Mouse (Mus musculus) macrophage (primary cell): Measurements from ENCODE around the gene Pde7b. TPM values are rescaled to one million over a fixed set of nuclear protein-coding genes. Genes with fewer than 3 reads are reported as not detected.

ENCODE experiments used
- H3K27ac ChIP-seq: fragments of 350-480 bp; formaldehyde crosslinking; 2 replicates; pipeline ENCODE4 v1.9.0; 2021
- H3K36me3 ChIP-seq: fragments of 350-480 bp; formaldehyde crosslinking; 2 replicates; pipeline ENCODE4 v1.9.0; 2021; ENCODE audit errors: inconsistent target
- H3K4me3 ChIP-seq: fragments of 350-480 bp; formaldehyde crosslinking; 2 replicates; pipeline ENCODE4 v1.9.0; 2021; ENCODE audit errors: inconsistent target
- H3K79me2 ChIP-seq: fragments of 350-480 bp; formaldehyde crosslinking; 2 replicates; pipeline ENCODE4 v1.9.0; 2021; ENCODE audit errors: inconsistent target
- WGBS: methylation state at CpG from one replicate; pipeline ENCODE4 v1.1.7; 2026; ENCODE audit warnings: inconsistent platforms; ENCODE audit not compliant: missing documents; 5-methylcytosine and 5-hydroxymethylcytosine counted together
- polyA plus RNA-seq: library from polyadenylated mRNA; stranded (reverse); fragments of 250-400 nt; gene quantifications from 3 replicates; pipeline ENCODE4 v1.2.4, GENCODE M21; 2018; ENCODE audit warnings: inconsistent platforms

Gene Pde7b
- polyA plus RNA-seq, 1 experiment from 2014 or later = 42.9 TPM

- WGBS = 0% methylated on average over 7 of the region's 7 CpGs
- no peak overlapping the region for H3K27ac ChIP-seq
- no peaks in the 10 kb centered on the region for H3K36me3 ChIP-seq
- H3K79me2 ChIP-seq = no peaks in the 10 kb centered on the region; the same call in 1 of the 2 replicates
- no peak overlapping the region for H3K4me3 ChIP-seq
Observed at GRCm38 (mm10) chr10:20590100-20590499, 134.8 kb downstream of the Pde7b start.

DNA sequence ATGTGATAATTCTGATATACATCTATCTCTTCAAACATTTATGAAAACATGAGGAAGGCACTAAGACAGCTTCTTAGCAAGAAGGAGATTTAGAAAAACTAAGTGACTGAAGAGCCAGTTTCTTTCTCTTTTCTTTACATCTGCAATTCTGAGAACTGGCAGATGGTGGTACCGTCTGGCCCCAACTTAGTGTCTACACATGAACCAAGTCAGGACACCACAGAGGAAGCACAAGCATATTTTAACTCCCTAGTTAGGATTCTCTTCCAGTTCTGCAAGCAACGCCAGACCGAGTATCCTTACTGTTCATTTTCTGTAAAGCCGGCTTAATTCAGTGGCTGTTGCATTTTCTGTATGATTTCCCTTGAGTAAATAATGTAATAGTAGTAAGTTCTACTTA, 138.9 kb downstream of the Pde7b start:
- 86% methylated on average over 4 of the region's 4 CpGs for WGBS
- Histone ChIP-seq H3K79me2 (no peaks in the 10 kb centered on the region; the same call in 1 of the 2 replicates), H3K27ac (no peak overlapping the region), H3K36me3 (no peaks in the 10 kb centered on the region), H3K4me3 (no peak overlapping the region)

DNA sequence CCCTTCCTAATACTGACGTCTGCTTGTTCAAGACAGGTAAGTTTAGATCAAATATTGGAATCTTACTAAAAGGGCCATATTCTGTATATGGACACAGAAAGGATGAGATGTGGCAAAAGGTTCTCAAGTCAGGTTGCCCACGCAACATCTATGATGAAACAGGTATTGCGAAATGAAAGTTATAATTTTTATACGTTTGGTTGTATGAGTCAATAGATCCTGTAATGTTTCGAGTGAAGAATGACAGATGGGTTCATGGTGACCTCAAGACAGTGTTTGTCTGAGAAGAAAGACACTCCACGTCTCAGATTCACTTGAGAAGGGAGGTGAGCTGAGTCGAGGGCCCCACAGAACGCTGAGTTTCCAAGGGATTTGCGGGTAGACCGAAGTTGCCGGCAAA, 149.9 kb downstream of the Pde7b start:
- no peaks in the 10 kb centered on the region for H3K36me3 ChIP-seq
- WGBS = 82% methylated on average over 11 of the region's 11 CpGs
- no peaks in the 10 kb centered on the region; the same call in 1 of the 2 replicates for H3K79me2 ChIP-seq
- H3K27ac ChIP-seq = no peak overlapping the region
- H3K4me3 ChIP-seq = no peak overlapping the region

- Histone ChIP-seq H3K4me3 (no peak overlapping the region), H3K36me3 (no peaks in the 10 kb centered on the region)
- 71% methylated on average over 1 of the region's 1 CpGs for WGBS
Observed at GRCm38 (mm10) chr10:20574414-20574813, 150.5 kb downstream of the Pde7b start.

DNA sequence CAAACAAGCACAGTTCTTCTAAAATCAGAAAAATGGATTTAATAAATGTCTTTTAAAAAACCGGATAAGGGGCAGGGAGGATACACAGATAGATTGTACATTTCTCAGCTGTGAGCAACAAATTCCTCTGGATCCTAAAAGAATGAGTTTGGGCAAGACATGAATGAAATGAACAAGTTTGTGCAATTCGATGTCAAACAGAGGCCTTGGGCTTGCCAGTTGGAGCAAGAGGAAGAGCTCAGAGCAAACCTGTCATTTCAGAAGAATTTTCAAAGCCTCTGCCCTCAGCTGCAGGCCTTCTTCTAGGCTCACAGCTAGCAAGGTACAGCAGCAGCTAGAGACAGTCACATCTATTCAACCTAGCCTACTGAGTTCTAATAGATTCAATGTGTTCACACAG, 153.4 kb downstream of the Pde7b start:
- Histone ChIP-seq H3K27ac (no peak overlapping the region), H3K4me3 (no peak overlapping the region), H3K36me3 (no peaks in the 10 kb centered on the region), H3K79me2 (no peaks in the 10 kb centered on the region; the same call in 1 of the 2 replicates)
- 94% methylated on average over 2 of the region's 2 CpGs for WGBS

More at GRCm38 (mm10) chr10:20574414-20574813, 150.5 kb downstream of the Pde7b start:
- Histone ChIP-seq H3K79me2 (no peaks in the 10 kb centered on the region; the same call in 1 of the 2 replicates), H3K27ac (no peak overlapping the region)

GRCm38 (mm10) chr10:20568630-20569029, 156.2 kb downstream of the Pde7b start:
- H3K79me2 ChIP-seq = no peaks in the 10 kb centered on the region; the same call in 1 of the 2 replicates
- H3K36me3 ChIP-seq = no peaks in the 10 kb centered on the region
- no peak overlapping the region for H3K27ac ChIP-seq
- no peak overlapping the region for H3K4me3 ChIP-seq
- 68% methylated on average over 6 of the region's 6 CpGs for WGBS

DNA sequence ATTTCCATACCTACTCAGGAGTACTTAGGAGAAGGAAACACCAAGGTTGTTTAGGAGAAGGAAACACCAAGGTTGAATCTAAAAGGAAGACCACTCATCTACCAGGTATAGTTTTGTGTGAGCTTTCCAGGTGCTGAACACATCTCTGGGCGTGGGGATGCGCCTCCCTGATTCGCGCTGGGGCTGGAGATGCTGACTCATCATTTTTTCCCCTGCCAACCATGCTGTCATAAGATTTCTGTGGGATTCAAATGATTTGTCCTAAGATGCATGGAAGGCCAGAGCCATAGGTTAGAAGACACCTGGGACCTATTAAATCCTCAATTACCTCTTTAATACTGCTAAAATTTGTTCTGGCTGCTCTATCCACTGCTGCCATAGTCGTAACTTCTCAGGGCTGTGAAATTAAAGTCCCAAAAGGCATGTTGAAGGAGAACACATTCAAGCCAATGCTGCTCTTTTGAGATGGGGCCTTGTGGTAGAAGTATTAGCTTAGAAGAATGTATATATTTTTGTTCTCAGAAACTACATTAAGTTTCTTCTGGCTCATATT, 157.1 kb downstream of the Pde7b start:
- H3K27ac ChIP-seq = no peak overlapping the region
- H3K79me2 ChIP-seq = no peaks in the 10 kb centered on the region; the same call in 1 of the 2 replicates
- H3K36me3 ChIP-seq = no peaks in the 10 kb centered on the region
- 98% methylated on average over 5 of the region's 5 CpGs for WGBS
- H3K4me3 ChIP-seq = no peak overlapping the region

GRCm38 (mm10) chr10:20556477-20556876, 168.4 kb downstream of the Pde7b start:
- WGBS = 87% methylated on average over 7 of the region's 7 CpGs
- Histone ChIP-seq H3K79me2 (no peaks in the 10 kb centered on the region), H3K4me3 (no peak overlapping the region), H3K36me3 (no peaks in the 10 kb centered on the region; the same call in 1 of the 2 replicates), H3K27ac (no peak overlapping the region)

- no peaks in the 10 kb centered on the region; the same call in 1 of the 2 replicates for H3K36me3 ChIP-seq
- no peaks in the 10 kb centered on the region; the same call in 1 of the 2 replicates for H3K79me2 ChIP-seq
- H3K4me3 ChIP-seq = no peak overlapping the region
- H3K27ac ChIP-seq = no peak overlapping the region
Observed at GRCm38 (mm10) chr10:20551341-20551740, 173.5 kb downstream of the Pde7b start.

DNA sequence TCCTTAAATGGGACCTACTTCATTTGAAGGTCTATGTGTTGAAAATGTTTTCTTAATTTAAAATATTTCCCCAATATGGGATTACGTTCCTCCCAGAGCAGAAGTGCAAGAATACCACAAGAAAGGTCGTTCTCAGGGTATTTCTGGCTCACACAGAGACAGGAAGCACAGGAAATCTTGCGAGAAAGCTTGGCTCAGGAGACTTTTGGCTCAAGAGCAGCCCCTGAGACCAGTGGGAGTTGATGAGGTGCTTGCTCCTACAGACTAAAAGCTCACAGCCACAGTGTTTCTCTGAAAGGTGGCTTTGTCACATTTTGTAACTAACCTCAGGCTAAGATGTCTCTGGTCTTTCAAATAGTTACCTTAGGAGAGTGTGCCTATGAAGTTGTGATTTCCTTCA, 174.1 kb downstream of the Pde7b start:
- WGBS = 10% methylated on average over 3 of the region's 3 CpGs
- H3K4me3 ChIP-seq = no peak overlapping the region

GRCm38 (mm10) chr10:20550161-20550560, 174.7 kb downstream of the Pde7b start:
- Histone ChIP-seq H3K27ac (no peak overlapping the region), H3K79me2 (no peaks in the 10 kb centered on the region; the same call in 1 of the 2 replicates), H3K4me3 (no peak overlapping the region), H3K36me3 (no peaks in the 10 kb centered on the region)
- WGBS = 52% methylated on average over 5 of the region's 5 CpGs

More for the DNA sequence above, 174.1 kb downstream of the Pde7b start:
- no peak overlapping the region for H3K27ac ChIP-seq
- H3K79me2 ChIP-seq = no peaks in the 10 kb centered on the region; the same call in 1 of the 2 replicates
- H3K36me3 ChIP-seq = no peaks in the 10 kb centered on the region; the same call in 1 of the 2 replicates

- no peaks in the 10 kb centered on the region; the same call in 1 of the 2 replicates for H3K79me2 ChIP-seq
- 89% methylated on average over 13 of the region's 13 CpGs for WGBS
- H3K27ac ChIP-seq = no peak overlapping the region
- H3K4me3 ChIP-seq = no peak overlapping the region
- H3K36me3 ChIP-seq = no peaks in the 10 kb centered on the region
Observed at GRCm38 (mm10) chr10:20548833-20549710, 175.8 kb downstream of the Pde7b start.

- Histone ChIP-seq H3K36me3 (no peaks in the 10 kb centered on the region), H3K4me3 (peak overlapping the region; percentile 1; the same call in 1 of the 2 replicates)
- WGBS = 16% methylated on average over 19 of the region's 19 CpGs
Observed at GRCm38 (mm10) chr10:20547951-20548551, 176.8 kb downstream of the Pde7b start.

DNA sequence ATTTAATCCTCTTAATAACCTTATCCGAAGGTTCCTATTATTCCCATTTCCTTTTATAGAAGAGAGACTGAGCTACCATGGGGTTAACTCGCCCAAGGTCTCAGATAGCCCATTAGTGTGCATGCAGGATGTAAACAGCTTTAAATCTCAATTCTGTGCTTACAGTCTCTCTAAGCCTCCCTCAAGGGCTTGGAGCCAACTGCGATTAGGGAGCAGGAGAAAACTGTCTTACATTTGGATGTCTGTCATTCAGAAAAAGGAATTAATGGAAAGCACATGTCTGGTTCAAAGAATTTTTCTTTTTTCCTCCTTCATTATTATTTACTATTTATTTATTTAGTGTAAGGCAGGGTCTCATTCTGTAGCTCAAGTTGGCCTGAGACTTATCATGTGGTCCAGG, 181.8 kb downstream of the Pde7b start:
- Histone ChIP-seq H3K4me3 (no peak overlapping the region), H3K79me2 (no peaks in the 10 kb centered on the region; the same call in 1 of the 2 replicates)
- WGBS = 88% methylated on average over 3 of the region's 3 CpGs

More at GRCm38 (mm10) chr10:20547951-20548551, 176.8 kb downstream of the Pde7b start:
- Histone ChIP-seq H3K79me2 (no peaks in the 10 kb centered on the region; the same call in 1 of the 2 replicates), H3K27ac (peak overlapping the region; percentile 41)

More for the DNA sequence above, 181.8 kb downstream of the Pde7b start:
- no peak overlapping the region for H3K27ac ChIP-seq
- no peaks in the 10 kb centered on the region for H3K36me3 ChIP-seq
